21 mouse cellular contexts compared by ENCODE assay signal in genomic region chr6:113969751-113970150, GRCm38 (mm10).
"Had no signal": no experiment of that assay in that cellular context is flagged by ENCODE, and none has a peak within 500 bp of the region (broad histone marks: within the 10 kb centered on the region; RNA-seq: fewer than 3 reads in every experiment).

No protein-coding gene starts in this region.

- H3K9me3 ChIP-seq: limb, embryonic 12.5 days; limb, embryonic 15.5 days; midbrain, embryonic 13.5 days; neural tube, embryonic 13.5 days had no signal

- H3K4me1 ChIP-seq: limb, embryonic 15.5 days had no signal

- H3K4me3 ChIP-seq: limb, embryonic 12.5 days; limb, embryonic 15.5 days; midbrain, embryonic 13.5 days; myocyte; neural tube, embryonic 13.5 days had no signal

- H3K27me3 ChIP-seq: limb, embryonic 15.5 days; midbrain, embryonic 13.5 days; neural tube, embryonic 13.5 days had no signal

- H3K27ac ChIP-seq: limb, embryonic 12.5 days; limb, embryonic 15.5 days; liver, embryonic 14.5 days; macrophage; midbrain, embryonic 13.5 days; neural tube, embryonic 13.5 days had no signal

- H3K9ac ChIP-seq: limb, embryonic 12.5 days; limb, embryonic 15.5 days; liver, embryonic 14.5 days; liver, postnatal 0 days; lung, embryonic 14.5 days; midbrain, embryonic 13.5 days; neural tube, embryonic 13.5 days had no signal

- DNase-seq: kidney, adult 18-20 months; kidney, adult 9 months; kidney, postnatal 14 days; kidney, postnatal 4 days; layer of hippocampus, adult 9-11 months; layer of hippocampus, postnatal 36 days; left cerebral cortex, postnatal 4 days; liver, postnatal 0 days; lung, embryonic 14.5 days; thymus, adult 18-20 months; thymus, postnatal 36 days had no signal

- H3K4me2 ChIP-seq: limb, embryonic 12.5 days; limb, embryonic 15.5 days; liver, embryonic 11.5 days; lung, embryonic 14.5 days; midbrain, embryonic 13.5 days; neural tube, embryonic 13.5 days had no signal

- H3K36me3 ChIP-seq: limb, embryonic 12.5 days; limb, embryonic 15.5 days; midbrain, embryonic 13.5 days; neural tube, embryonic 13.5 days had no signal

- ATAC-seq: intestine, embryonic 16.5 days; liver, postnatal 0 days; lung, postnatal 0 days; midbrain, embryonic 13.5 days had no signal
